Mouse (Mus musculus) heart, postnatal 0 days (tissue): ENCODE measurements around the gene Snf8.

Experiments used
- CTCF ChIP-seq: IDR thresholded peaks from 2 replicates; pipeline ENCODE4 v1.5.1; 2016; ENCODE audit warnings: antibody characterized with exemption, control low read depth, low read depth
- EP300 ChIP-seq: IDR thresholded peaks from 2 replicates; pipeline ENCODE4 v1.6.1; 2016; ENCODE audit warnings: antibody characterized with exemption, low read depth

DNA sequence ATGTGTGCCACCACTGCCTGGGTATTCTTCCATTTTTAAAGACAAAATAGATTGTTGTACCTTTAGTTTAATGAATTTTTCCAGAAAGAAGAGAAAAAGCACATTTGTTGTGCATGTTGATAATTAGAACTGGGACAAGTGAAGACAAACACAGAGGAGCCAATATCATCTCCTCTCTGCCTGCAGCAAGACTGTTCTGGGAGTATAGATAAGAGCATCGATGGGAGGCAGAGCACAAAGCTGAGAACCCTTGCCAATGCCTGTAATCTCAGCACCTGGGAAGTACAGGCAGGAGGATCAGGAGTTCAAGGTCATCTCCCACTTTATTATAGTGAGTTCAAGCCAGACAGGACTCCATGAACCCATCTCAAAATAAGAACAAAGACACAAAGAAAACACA, 3.9 kb downstream of the Snf8 start:
- no peak for TF ChIP-seq CTCF
- TF ChIP-seq EP300 = no peak
